Comparison of ENCODE assay signal across 10 mouse cellular contexts in the genomic region with DNA sequence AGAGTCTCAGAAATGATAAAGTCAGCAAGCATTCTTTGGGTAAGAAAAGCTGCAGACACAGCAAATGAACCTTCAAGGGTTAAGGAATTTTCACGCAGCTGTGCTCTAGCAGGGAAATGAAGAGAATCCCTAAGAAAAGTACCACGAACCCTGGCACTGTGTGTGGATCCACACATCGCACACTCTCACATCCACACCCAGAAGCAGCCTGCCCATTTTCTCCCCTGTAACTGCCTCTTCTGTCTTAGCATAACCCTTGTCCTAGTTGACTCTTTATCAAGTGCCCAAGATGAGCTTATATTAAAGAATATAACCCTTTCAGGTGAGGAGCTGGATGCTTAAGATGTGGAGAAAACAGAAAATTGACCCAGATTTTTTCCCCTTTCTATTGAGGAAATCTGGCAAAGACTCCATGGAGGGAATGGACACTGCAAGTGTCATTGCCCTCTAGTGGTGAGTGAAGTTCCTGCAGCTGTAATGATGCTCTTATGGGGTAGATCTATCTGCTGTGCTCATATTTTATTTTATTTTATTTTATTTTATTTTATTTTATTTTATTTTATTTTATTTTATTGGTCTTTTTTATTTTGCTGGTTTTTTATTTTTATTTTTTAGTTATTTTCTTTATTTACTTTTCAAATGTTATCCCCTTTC.
A peak's percentile ranks its signal among the peaks of the same experiment; 100 is the strongest.
DNase-seq lines count a peak whose midpoint lies in the region; ATAC-seq and TF ChIP-seq lines count a peak whose summit lies in the region.
"Had no signal": no experiment of that assay in that cellular context is flagged by ENCODE, and none has a peak within 500 bp of the region (broad histone marks: within the 10 kb centered on the region; RNA-seq: fewer than 3 reads in every experiment).

No protein-coding gene starts in this region.

- 0 out of 2 replicates have a peak, but pooled peaks have one; percentile 26 for TF ChIP-seq CTCF in kidney, adult 2 months (conservative IDR thresholded peaks at IDR 0.05; ENCODE audit: insufficient read depth, insufficient read length, low read depth, low read length)

- ATAC-seq in common myeloid progenitor, adult 5-6 weeks (replicated peaks; ENCODE audit: low read depth, poor library complexity, severe bottlenecking): peak; percentile 95

- no peaks in the 10 kb centered on the region for H3K4me1 ChIP-seq in kidney, adult 2 months (ENCODE audit: control insufficient read depth, insufficient read depth, low read length)
- H3K4me1 ChIP-seq: hindbrain, embryonic 15.5 days had no signal

- TF ChIP-seq POLR2A in kidney, adult 2 months (IDR thresholded peaks at IDR 0.05; ENCODE audit: low read depth, low read length): no peak

- H3K27ac ChIP-seq in kidney, adult 2 months (ENCODE audit: insufficient read depth, low read depth, low read length): no peak overlapping the region
- H3K27ac ChIP-seq: hindbrain, embryonic 15.5 days had no signal

- no peaks in the 10 kb centered on the region for H3K27me3 ChIP-seq in kidney, adult 2 months (replicated peaks; ENCODE audit: control insufficient read depth, insufficient read depth, low read length)
- H3K27me3 ChIP-seq: hindbrain, embryonic 15.5 days had no signal

- peak; percentile 10 for DNase-seq in gastrocnemius, adult 18-20 months (ENCODE audit: low spot score)
- DNase-seq in gastrocnemius, postnatal 36 days: no peak
- peak; percentile 42 for DNase-seq in right cerebral cortex, postnatal 14 days
- DNase-seq in right cerebral cortex, postnatal 36 days (ENCODE audit: low spot score in 2 of 2): no peak
- peak; percentile 34 for DNase-seq in kidney, adult 2 months
- DNase-seq in lung, postnatal 25 days (ENCODE audit: low spot score): peak; percentile 11
- DNase-seq in natural killer cell, adult 2 months (ENCODE audit: low spot score in 2 of 2): no peak

- WGBS in kidney, adult 2 months: 60% methylated on average over 3 of the region's 3 CpGs

- H3K36me3 ChIP-seq in kidney, adult 2 months (ENCODE audit: control insufficient read depth, insufficient read depth, low read length): no peaks in the 10 kb centered on the region
- H3K36me3 ChIP-seq: hindbrain, embryonic 15.5 days had no signal

- intact Hi-C loops in gastrocnemius, postnatal 36 days (cut with DNase I): no loop called here

- no peak overlapping the region for H3K4me3 ChIP-seq in kidney, adult 2 months (ENCODE audit: insufficient read depth, low read depth, low read length)
- H3K4me3 ChIP-seq: hindbrain, embryonic 15.5 days; myocyte had no signal

Comparison
In these comparisons a context has a peak if more than half of its experiments do, and no peak if none do; other contexts are left out.
1. DNase-seq: peak in gastrocnemius, adult 18-20 months (single experiment), right cerebral cortex, postnatal 14 days (single experiment), kidney, adult 2 months (single experiment) and lung, postnatal 25 days (single experiment); none in gastrocnemius, postnatal 36 days (0 of 2), right cerebral cortex, postnatal 36 days (0 of 2) and natural killer cell, adult 2 months (0 of 2).